Mouse (Mus musculus): ENCODE measurements around the gene Sohlh1. TPM values are rescaled to one million over a fixed set of nuclear protein-coding genes. Genes with fewer than 3 reads are reported as not detected.
A peak's percentile ranks its signal among the peaks of the same experiment; 100 is the strongest.

The Sohlh1 gene
- total and polyA plus RNA-seq, 2 experiments from 2014 or later = not detected

GRCm38 (mm10) chr2:25878516-25878915 is 31.5 kb upstream of the Sohlh1 start:
- Histone ChIP-seq H3K4me2 (ENCODE audit: low read depth) (peak overlapping the region; percentile 76), H3K9me3 (ENCODE audit: low read length) (no peaks in the 10 kb centered on the region), H3K27me3 (ENCODE audit: insufficient read depth, low read length) (no peaks in the 10 kb centered on the region), H3K4me1 (ENCODE audit: insufficient read depth) (0 out of 2 replicates have a peak, but pooled peaks cover 4% of the 10 kb centered on the region), H3K9ac (peak overlapping the region; percentile 70; the same call in 1 of the 2 replicates), H3K36me3 (ENCODE audit: insufficient read depth) (no peaks in the 10 kb centered on the region), H3K27ac (ENCODE audit: low read depth, low read length) (no peak overlapping the region), H3K4me3 (ENCODE audit: low read depth, low read length) (peak overlapping the region; percentile 58)
- no peak for ATAC-seq
- no peak for TF ChIP-seq CTCF (IDR thresholded peaks at IDR 0.05; ENCODE audit: low read depth)
- 66% methylated on average over 2 of the region's 2 CpGs for WGBS
- DNase-seq = no peak

DNA sequence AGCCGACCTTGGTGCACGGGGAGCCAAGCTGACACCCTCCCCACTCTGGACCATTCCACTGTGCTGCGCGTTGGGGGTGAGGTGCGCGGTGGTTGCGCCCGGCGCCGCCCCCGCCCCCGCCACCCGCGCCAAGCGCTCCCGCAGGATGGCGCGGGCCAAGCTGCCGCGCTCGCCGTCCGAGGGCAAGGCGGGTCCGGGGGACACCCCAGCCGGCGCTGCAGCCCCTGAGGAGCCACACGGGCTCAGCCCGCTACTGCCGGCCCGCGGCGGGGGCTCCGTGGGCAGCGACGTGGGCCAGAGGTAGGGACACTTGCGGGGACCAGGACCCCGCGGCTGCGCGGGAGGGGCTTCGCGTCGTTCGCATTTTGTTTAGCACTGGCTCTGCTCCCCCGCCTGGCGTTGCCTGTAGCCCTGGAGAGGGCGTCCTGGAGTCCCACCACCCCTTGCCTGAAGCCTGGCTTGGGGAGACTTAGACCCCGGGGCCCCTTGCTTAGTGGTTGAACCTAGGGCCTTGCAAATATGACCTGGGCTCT is 30.8 kb upstream of the Sohlh1 start:
- peak overlapping the region; percentile 76 for H3K4me2 ChIP-seq (ENCODE audit: low read depth)
- ATAC-seq (peak; percentile 93), DNase-seq (peak; percentile 72)
- no peaks in the 10 kb centered on the region for H3K27me3 ChIP-seq (ENCODE audit: insufficient read depth, low read length)
- no peaks in the 10 kb centered on the region for H3K9me3 ChIP-seq (ENCODE audit: low read length)
- 0 out of 2 replicates have a peak, but pooled peaks have one; percentile 12 for TF ChIP-seq CTCF (IDR thresholded peaks at IDR 0.05; ENCODE audit: low read depth)
- WGBS = 2% methylated on average over 48 of the region's 49 CpGs
- H3K27ac ChIP-seq (ENCODE audit: low read depth, low read length) = no peak overlapping the region
- H3K36me3 ChIP-seq (ENCODE audit: insufficient read depth) = no peaks in the 10 kb centered on the region
- 0 out of 2 replicates have a peak, but pooled peaks cover 4% of the 10 kb centered on the region for H3K4me1 ChIP-seq (ENCODE audit: insufficient read depth)
- peak overlapping the region; percentile 70 for H3K9ac ChIP-seq
- H3K4me3 ChIP-seq (ENCODE audit: low read depth, low read length) = peak overlapping the region; percentile 58

DNA sequence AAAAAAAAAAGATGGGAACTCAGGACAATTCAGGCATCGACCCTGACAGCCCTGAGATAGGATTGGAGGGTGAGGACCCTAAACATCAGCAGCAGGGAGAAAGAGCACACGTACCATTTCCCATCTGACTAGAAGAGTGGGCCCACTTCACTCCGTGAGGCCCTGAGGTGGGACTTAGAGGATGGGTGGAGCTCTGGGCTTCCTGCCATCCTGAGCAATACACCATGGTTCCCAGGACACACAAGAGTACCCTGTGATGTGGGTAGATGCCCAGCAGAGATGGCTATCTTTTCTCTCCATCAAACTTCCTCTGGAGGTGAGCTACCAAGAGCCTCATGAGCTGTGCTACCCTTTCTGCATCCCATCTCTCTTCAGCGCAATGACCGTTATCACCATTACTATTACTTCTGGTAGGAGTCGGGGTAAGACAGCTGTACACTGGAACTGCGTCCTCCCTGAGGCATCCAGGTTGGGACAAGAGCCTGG is 30.2 kb upstream of the Sohlh1 start:
- no peak for TF ChIP-seq CTCF (IDR thresholded peaks at IDR 0.05; ENCODE audit: low read depth)
- Histone ChIP-seq H3K27me3 (ENCODE audit: insufficient read depth, low read length) (no peaks in the 10 kb centered on the region), H3K9me3 (ENCODE audit: low read length) (no peaks in the 10 kb centered on the region), H3K9ac (peak overlapping the region; percentile 70), H3K36me3 (ENCODE audit: insufficient read depth) (no peaks in the 10 kb centered on the region), H3K4me1 (ENCODE audit: insufficient read depth) (0 out of 2 replicates have a peak, but pooled peaks cover 4% of the 10 kb centered on the region), H3K4me3 (ENCODE audit: low read depth, low read length) (peak overlapping the region; percentile 58), H3K4me2 (ENCODE audit: low read depth) (peak overlapping the region; percentile 76), H3K27ac (ENCODE audit: low read depth, low read length) (no peak overlapping the region)
- DNase-seq (no peak), ATAC-seq (peak; percentile 7; the same call in 1 of the 2 replicates)
- 13% methylated on average over 7 of the region's 7 CpGs for WGBS

- H3K27ac ChIP-seq (ENCODE audit: low read depth, low read length) = no peak overlapping the region
- H3K4me1 ChIP-seq (ENCODE audit: insufficient read depth) = 0 out of 2 replicates have a peak, but pooled peaks cover 5% of the 10 kb centered on the region
- H3K9ac ChIP-seq = no peak overlapping the region
- ATAC-seq (no peak), DNase-seq (no peak)
- no peak for TF ChIP-seq CTCF (IDR thresholded peaks at IDR 0.05; ENCODE audit: low read depth)
- H3K27me3 ChIP-seq (ENCODE audit: insufficient read depth, low read length) = 0 out of 2 replicates have a peak, but pooled peaks cover 8% of the 10 kb centered on the region
- H3K4me2 ChIP-seq (ENCODE audit: low read depth) = no peak overlapping the region
- WGBS = 71% methylated on average over 5 of the region's 5 CpGs
- H3K4me3 ChIP-seq (ENCODE audit: low read depth, low read length) = no peak overlapping the region
- H3K36me3 ChIP-seq (ENCODE audit: insufficient read depth) = no peaks in the 10 kb centered on the region
- no peaks in the 10 kb centered on the region for H3K9me3 ChIP-seq (ENCODE audit: low read length)
Measured at GRCm38 (mm10) chr2:25866656-25867055, 19.6 kb upstream of the Sohlh1 start.

DNA sequence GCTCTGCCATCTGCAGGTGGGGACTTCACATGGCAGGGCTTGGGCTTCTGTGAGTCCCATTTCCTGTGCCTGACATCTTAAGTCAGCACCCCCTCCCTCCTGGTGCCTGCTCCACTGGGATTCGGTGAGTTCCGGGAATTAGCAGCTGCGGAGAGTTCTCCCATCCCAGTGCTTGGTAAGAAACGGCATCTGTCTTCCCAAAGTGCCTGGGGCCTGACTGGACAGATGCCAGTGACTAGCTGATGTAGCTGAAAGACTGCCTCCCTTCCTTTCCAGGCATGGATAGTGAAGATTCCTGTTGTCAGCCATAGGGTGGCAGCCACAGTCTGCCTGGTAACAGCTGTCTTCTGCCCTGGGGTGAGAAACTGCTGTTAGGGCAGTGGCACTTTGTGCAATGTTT is 18.4 kb upstream of the Sohlh1 start:
- Histone ChIP-seq H3K4me2 (ENCODE audit: low read depth) (no peak overlapping the region), H3K36me3 (ENCODE audit: insufficient read depth) (no peaks in the 10 kb centered on the region), H3K27me3 (ENCODE audit: insufficient read depth, low read length) (0 out of 2 replicates have a peak, but pooled peaks cover 8% of the 10 kb centered on the region), H3K9ac (no peak overlapping the region), H3K4me3 (ENCODE audit: low read depth, low read length) (no peak overlapping the region), H3K27ac (ENCODE audit: low read depth, low read length) (no peak overlapping the region), H3K4me1 (ENCODE audit: insufficient read depth) (0 out of 2 replicates have a peak, but pooled peaks cover 5% of the 10 kb centered on the region), H3K9me3 (ENCODE audit: low read length) (no peaks in the 10 kb centered on the region)
- ATAC-seq = peak; percentile 57
- peak; percentile 75 for DNase-seq
- 6% methylated on average over 4 of the region's 4 CpGs for WGBS
- peak; percentile 57 for TF ChIP-seq CTCF (IDR thresholded peaks at IDR 0.05; ENCODE audit: low read depth)

DNA sequence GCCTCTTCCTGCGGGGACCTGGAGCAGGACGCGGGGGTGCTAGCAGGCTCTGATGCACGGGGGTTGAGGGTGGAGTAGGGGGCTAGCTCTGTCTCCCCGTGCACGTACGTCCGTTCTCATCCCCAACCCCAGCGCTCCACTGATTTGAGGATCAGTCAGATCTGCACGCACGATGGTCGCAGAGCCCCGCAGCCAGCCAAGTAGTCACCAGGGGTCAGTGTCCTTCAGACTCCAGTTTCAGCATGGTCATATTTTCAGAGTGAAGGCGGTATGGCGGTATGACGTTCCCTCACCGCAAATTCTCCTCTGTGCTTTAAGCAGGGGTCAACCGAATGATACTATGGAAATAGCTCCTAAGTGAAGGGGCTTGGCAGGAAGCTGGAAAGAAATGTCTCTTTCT is 17.2 kb upstream of the Sohlh1 start:
- no peak overlapping the region for H3K9ac ChIP-seq
- H3K27me3 ChIP-seq (ENCODE audit: insufficient read depth, low read length) = 0 out of 2 replicates have a peak, but pooled peaks cover 8% of the 10 kb centered on the region
- DNase-seq (peak; percentile 2), ATAC-seq (no peak)
- peak overlapping the region; percentile 45 for H3K4me3 ChIP-seq (ENCODE audit: low read depth, low read length)
- H3K36me3 ChIP-seq (ENCODE audit: insufficient read depth) = no peaks in the 10 kb centered on the region
- 0 out of 2 replicates have a peak, but pooled peaks cover 5% of the 10 kb centered on the region for H3K4me1 ChIP-seq (ENCODE audit: insufficient read depth)
- 6% methylated on average over 18 of the region's 18 CpGs for WGBS
- TF ChIP-seq CTCF (IDR thresholded peaks at IDR 0.05; ENCODE audit: low read depth) = 0 out of 2 replicates have a peak, but pooled peaks have one; percentile 12
- H3K9me3 ChIP-seq (ENCODE audit: low read length) = no peaks in the 10 kb centered on the region
- no peak overlapping the region for H3K27ac ChIP-seq (ENCODE audit: low read depth, low read length)
- H3K4me2 ChIP-seq (ENCODE audit: low read depth) = peak overlapping the region; percentile 92

Data from forebrain, postnatal 0 days (tissue).